Mouse (Mus musculus) frontal cortex, adult 2 months (tissue): ENCODE data around the gene Ipo9. TPM values are rescaled to one million over a fixed set of nuclear protein-coding genes. Genes with fewer than 3 reads are reported as not detected.
A peak's percentile ranks its signal among the peaks of the same experiment; 100 is the strongest.

Experiments
- DNase-seq, 2 experiments: peaks; one replicate each; pipeline ENCODE4 v3.0.0; 2022; ENCODE audit warnings: low spot score in 1 of 2; ENCODE audit errors: extremely low spot score in 1 of 2
- polyA plus RNA-seq: library from polyadenylated mRNA; depleted of rRNA; stranded (reverse); fragments of >200 nt; gene quantifications from 2 replicates; pipeline ENCODE4 v1.2.3, GENCODE M21; 2012; rRNA removed

Gene Ipo9
- polyA plus RNA-seq: 137 and 174 TPM in 2 replicates

- DNase-seq: peak; percentile 65 to 94
These were observed at the start of gene Ipo9 for GRCm38 (mm10) chr1:135429901-135430668. Gene Ipo9, minus strand, starts transcription at chr1:135430499.

GRCm38 (mm10) chr1:135475571-135475895 lies 45.2 kb upstream of the Ipo9 start:
- DNase-seq: no peak

GRCm38 (mm10) chr1:135474861-135475570 lies 44.7 kb upstream of the Ipo9 start:
- DNase-seq: no peak

- DNase-seq: no peak
These were observed 42.2 kb upstream of the Ipo9 start for GRCm38 (mm10) chr1:135472536-135472935.

GRCm38 (mm10) chr1:135471742-135472141 lies 41.4 kb upstream of the Ipo9 start:
- DNase-seq: no peak

GRCm38 (mm10) chr1:135470546-135470945 lies 40.2 kb upstream of the Ipo9 start:
- DNase-seq: no peak

GRCm38 (mm10) chr1:135467462-135467861 lies 37.2 kb upstream of the Ipo9 start:
- no peak for DNase-seq

- DNase-seq: no peak
These were observed 36.6 kb upstream of the Ipo9 start for GRCm38 (mm10) chr1:135466935-135467334.

- no peak for DNase-seq
These were observed 35.4 kb upstream of the Ipo9 start for GRCm38 (mm10) chr1:135465734-135466133.

GRCm38 (mm10) chr1:135462736-135463135 lies 32.4 kb upstream of the Ipo9 start:
- no peak for DNase-seq

GRCm38 (mm10) chr1:135462304-135462703 lies 32.0 kb upstream of the Ipo9 start:
- no peak for DNase-seq

GRCm38 (mm10) chr1:135461097-135461730 lies 30.9 kb upstream of the Ipo9 start:
- peak in 1 of 2 experiments; percentile 91 for DNase-seq

- DNase-seq: no peak
These were observed 30.2 kb upstream of the Ipo9 start for GRCm38 (mm10) chr1:135460521-135460920.

GRCm38 (mm10) chr1:135457860-135458259 lies 27.6 kb upstream of the Ipo9 start:
- no peak for DNase-seq

- DNase-seq: peak in 1 of 2 experiments; percentile 66
These were observed 22.0 kb upstream of the Ipo9 start for GRCm38 (mm10) chr1:135452259-135452658.

- DNase-seq: no peak
These were observed 21.1 kb upstream of the Ipo9 start for GRCm38 (mm10) chr1:135451419-135451818.

GRCm38 (mm10) chr1:135449876-135450275 lies 19.6 kb upstream of the Ipo9 start:
- DNase-seq: peak in 1 of 2 experiments; percentile 35

GRCm38 (mm10) chr1:135448940-135449339 lies 18.6 kb upstream of the Ipo9 start:
- no peak for DNase-seq

GRCm38 (mm10) chr1:135443506-135443905 lies 13.2 kb upstream of the Ipo9 start:
- DNase-seq: no peak

GRCm38 (mm10) chr1:135441861-135442260 lies 11.6 kb upstream of the Ipo9 start:
- DNase-seq: no peak

GRCm38 (mm10) chr1:135440986-135441385 lies 10.7 kb upstream of the Ipo9 start:
- DNase-seq: no peak
